Mouse (Mus musculus): ENCODE data around the gene Gm26938.

Gm26938 gene

DNA sequence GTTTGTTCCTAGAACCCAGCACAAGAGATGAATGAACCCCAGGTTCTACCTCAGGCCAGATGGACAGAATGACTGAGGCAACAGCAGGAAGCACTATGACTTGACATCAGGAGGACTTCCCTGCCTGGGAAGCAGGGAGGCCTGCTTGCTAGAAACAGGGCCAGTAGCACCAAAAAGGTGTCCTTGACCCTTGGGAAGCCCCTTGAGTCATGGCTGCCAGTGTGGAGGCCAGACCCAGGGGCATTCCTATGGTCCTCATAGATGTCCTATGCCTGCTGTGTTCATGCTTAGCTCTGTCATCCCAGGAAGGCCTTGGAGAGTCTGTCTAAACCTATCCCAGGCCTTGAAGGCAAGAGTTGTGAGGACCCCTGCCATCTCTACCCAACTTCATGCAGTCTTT, 9.8 kb downstream of the Gm26938 start:
- DNase-seq (ENCODE audit: low spot score in 2 of 2): no peak

GRCm38 (mm10) chr5:139815964-139816363, 10.2 kb downstream of the Gm26938 start:
- no peak for DNase-seq (ENCODE audit: low spot score in 2 of 2)

- no peak for DNase-seq (ENCODE audit: low spot score in 2 of 2)
These were observed 12.2 kb downstream of the Gm26938 start for GRCm38 (mm10) chr5:139813963-139814381.

GRCm38 (mm10) chr5:139813126-139813490, 13.1 kb downstream of the Gm26938 start:
- DNase-seq (ENCODE audit: low spot score in 2 of 2): no peak

DNA sequence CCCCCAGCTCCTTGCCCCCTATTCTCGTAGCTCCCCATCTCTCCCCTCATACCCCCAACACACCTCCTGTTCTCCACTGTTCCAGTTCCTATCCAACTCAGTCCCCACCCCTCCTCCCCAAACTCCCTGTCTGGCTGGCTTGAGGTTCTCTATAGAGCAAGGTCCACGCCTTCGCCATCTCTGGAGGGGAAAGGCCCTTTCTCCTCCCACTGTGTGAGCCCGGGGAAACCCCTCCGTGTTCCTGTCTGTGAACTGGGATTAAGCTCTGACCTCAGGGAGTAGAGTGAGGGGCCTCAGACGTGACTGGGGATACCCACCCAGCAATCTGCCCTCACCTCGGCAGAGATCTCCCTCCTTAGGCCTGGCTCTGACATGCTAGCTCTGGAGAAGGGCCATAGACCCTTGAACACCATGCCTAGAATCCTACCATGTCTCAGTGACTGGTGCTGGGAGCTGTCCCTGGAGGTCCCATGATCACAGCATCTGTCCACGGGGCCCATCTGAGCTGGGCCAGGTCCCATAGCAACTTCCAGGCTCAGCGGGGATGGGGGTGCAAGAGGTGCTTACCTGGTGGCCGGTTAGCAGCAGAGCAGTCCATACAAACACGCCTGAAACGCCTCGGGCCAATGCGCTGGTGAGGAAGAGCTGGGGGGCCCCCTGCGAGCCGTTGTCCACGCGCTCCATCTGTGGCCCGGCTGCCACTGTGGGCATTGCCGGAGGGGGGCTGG, 13.6 kb downstream of the Gm26938 start:
- DNase-seq (ENCODE audit: low spot score in 2 of 2): no peak

- DNase-seq (ENCODE audit: low spot score in 2 of 2): no peak
These were observed 14.4 kb downstream of the Gm26938 start for GRCm38 (mm10) chr5:139811677-139812397.

DNA sequence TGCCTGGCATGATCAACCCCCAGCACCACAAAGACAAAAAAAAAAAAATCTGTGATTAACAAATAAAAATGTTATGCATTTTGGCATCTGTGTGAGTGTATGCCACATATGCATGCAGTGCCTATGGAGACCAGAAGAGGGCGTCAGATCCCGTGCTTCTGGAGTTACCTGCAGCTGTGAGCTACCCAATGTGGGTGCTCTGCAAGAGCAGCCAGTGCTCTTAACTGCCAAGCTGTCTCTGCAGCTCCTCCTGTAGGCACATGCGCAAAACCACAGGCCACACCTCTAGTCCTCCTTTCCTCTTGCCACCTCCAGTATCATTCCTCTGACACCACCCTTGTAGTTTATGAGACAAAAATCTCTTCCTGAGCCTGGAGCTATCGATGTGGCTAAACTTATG, 16.8 kb downstream of the Gm26938 start:
- no peak for DNase-seq (ENCODE audit: low spot score in 2 of 2)

GRCm38 (mm10) chr5:139805924-139806323, 20.3 kb downstream of the Gm26938 start:
- peak in 1 of 2 experiments; percentile 44 for DNase-seq (ENCODE audit: low spot score in 2 of 2)

GRCm38 (mm10) chr5:139804573-139805111, 21.6 kb downstream of the Gm26938 start:
- DNase-seq (ENCODE audit: low spot score in 2 of 2): peak; percentile 37 to 44

- peak; percentile 68 to 80 for DNase-seq (ENCODE audit: low spot score in 2 of 2)
These were observed 22.1 kb downstream of the Gm26938 start for GRCm38 (mm10) chr5:139804107-139804551.

- DNase-seq (ENCODE audit: low spot score in 2 of 2): peak; percentile 34 to 67
These were observed 22.6 kb downstream of the Gm26938 start for GRCm38 (mm10) chr5:139803601-139804102.

DNA sequence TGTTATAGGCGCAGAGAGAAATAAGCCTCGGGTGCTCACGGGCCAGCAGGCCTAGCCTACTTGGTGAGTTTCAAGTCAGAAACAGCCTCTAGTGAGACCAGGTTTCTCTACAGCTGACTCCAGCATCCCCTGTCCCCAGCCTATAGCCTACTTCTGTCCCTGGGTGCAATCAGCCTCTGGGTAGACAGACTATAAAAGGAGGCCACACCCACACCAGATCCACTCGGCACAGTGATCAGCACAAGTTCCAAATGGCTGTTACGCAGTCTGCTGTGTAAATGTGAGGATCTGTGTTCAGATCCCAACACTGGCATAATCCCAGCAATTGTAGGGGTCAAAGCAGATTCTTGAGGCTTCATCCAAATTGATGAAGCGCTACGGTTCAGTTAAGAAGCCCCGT, 23.0 kb downstream of the Gm26938 start:
- peak in 1 of 2 experiments; percentile 41 for DNase-seq (ENCODE audit: low spot score in 2 of 2)

DNA sequence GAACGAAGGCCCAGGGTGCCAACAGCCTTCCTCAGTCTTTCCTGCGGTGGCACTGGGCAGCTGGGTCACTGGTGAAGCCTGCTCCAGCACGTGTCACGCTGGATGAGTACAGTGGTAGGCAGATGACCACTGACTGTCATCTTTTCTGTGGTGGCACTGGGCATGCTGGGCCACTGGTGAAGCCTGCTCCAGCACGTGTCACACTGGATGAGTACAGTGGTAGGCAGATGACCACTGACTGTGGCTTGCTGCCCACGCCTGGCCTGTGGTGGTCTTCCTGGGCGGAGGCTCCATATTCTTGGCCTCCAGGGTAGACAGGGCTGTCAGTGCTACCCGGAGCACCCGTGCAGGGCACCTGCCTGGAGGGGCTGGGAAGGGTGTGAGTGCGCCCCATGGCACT, 24.3 kb downstream of the Gm26938 start:
- DNase-seq (ENCODE audit: low spot score in 2 of 2): no peak

DNA sequence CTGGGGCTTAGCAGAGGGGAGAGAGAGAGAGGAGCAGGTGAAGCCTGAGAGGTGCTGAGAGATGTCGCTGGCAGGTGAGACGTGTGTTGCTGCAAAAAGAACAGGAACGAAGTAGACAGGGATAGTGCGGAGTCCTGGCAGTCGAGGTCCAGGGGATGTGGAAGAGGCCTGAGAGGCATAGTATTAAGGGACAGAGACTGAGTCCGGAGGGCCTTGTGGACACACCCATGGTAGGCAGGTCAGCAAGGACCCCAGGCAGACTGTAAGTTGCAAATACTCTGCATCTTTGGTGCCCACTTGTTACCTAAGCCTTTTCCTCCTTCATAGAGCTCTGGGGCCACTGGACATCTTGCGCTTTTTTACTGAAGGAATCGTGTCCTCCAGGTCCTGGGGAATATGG, 25.0 kb downstream of the Gm26938 start:
- no peak for DNase-seq (ENCODE audit: low spot score in 2 of 2)

DNA sequence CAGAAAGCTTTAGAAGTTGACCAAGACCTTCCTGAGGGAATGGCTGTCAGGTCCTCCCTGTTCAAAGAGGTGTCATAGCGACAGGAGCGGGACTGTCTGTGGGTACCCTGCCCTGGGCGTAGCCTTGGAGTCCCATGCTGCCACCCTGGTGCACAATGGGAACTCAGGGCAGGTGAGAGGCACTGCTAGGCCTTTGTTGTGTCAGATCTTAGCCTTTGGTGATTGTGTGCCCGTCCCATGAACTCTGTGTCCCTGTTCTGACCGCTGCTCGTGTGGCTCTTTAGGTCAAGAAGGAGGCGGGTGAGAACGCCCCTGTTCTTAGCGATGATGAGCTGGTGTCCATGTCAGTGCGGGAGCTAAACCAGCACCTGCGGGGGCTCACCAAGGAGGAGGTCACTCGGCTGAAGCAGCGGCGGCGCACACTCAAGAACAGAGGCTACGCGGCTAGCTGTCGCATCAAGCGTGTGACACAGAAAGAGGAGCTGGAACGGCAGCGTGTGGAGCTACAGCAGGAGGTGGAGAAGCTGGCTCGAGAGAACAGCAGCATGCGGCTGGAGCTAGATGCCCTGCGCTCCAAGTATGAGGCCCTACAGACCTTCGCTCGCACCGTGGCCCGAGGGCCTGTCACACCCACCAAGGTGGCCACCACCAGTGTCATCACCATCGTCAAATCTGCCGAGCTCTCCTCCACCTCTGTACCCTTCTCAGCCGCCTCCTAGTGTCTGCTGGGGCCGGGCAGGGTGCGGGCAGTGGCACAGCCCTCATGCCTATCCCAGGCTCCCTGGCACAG, 26.2 kb downstream of the Gm26938 start:
- no peak for DNase-seq (ENCODE audit: low spot score in 2 of 2)

DNA sequence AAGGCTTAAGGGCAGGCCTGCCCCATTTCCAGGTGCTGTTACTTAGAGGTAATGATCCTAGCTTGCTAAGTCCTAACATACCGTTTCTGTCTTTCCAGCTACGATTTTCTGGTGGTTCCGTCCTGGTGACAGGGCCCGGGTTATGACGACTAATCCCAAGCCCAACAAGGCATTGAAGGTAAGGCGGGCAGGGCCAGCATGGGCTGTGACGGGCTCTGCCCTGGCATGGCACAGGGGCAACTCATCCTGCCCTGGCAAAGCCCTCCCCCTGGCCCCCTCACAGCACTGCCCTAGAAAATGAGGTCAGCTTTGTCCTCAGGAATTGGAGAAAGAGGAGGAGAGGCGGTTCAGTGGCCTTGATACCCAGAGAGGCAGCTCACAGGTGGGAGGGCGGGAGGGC, 27.2 kb downstream of the Gm26938 start:
- DNase-seq (ENCODE audit: low spot score in 2 of 2): no peak

- DNase-seq (ENCODE audit: low spot score in 2 of 2): no peak
These were observed 27.9 kb downstream of the Gm26938 start for GRCm38 (mm10) chr5:139798168-139798900.

GRCm38 (mm10) chr5:139797473-139798167, 28.6 kb downstream of the Gm26938 start:
- DNase-seq (ENCODE audit: low spot score in 2 of 2): peak; percentile 27 to 40

- DNase-seq (ENCODE audit: low spot score in 2 of 2): peak; percentile 32 to 34
These were observed 29.3 kb downstream of the Gm26938 start for GRCm38 (mm10) chr5:139796900-139797299.

DNA sequence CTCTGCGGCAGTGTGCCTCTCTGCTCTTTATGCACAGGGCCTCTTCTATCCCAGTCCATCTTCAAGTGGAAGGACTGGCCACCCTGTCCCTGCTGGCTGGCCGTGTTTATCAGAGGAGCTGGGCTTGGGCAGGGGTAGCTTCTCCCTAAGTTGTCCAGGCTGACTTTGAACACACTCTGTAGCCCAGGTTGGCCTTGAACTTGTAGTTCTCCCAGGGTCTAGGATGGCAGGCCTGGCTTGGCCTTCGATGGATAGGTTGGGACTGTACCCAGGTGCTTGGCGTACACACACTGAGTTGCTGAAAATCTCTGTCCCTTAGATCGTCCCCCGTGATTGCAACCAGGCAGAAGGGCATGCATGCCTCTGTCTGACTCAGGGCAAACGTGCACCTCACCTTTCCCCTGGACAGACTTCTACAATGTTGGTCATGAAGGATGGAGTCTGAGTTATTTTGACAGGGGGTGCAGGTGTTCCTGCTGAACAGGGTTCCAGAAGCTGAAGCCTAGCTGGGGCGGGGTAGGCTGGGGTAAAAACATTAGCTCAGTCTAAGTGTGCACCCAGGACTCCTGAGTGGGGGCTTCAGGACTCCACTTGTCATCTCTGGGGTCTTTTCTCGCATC, 30.1 kb downstream of the Gm26938 start:
- no peak for DNase-seq (ENCODE audit: low spot score in 2 of 2)

All from spleen, postnatal 36 days (tissue).